Mouse (Mus musculus): ENCODE results near the gene Vmn2r66.

The Vmn2r66 gene

GRCm38 (mm10) chr7:85012168-85012567 is at the start of gene Vmn2r66:
TSS of gene Vmn2r66 (minus strand) at chr7:85012268.
- CTCF ChIA-PET = no interaction called here

GRCm38 (mm10) chr7:84996694-84997093 is 15.4 kb downstream of the Vmn2r66 start:
- CTCF ChIA-PET = no interaction called here

GRCm38 (mm10) chr7:84964015-84964414 is 48.1 kb downstream of the Vmn2r66 start, which contains the start of gene Vmn2r65:
TSS of gene Vmn2r65 (minus strand) at chr7:84964115.
- CTCF ChIA-PET = no interaction called here

Data from spleen, embryonic (tissue).